Mouse (Mus musculus) activated CD4-positive, CD25-positive, alpha-beta regulatory T cell, adult 4 months (primary cell): ENCODE measurements around the gene Olfr1264. TPM values are rescaled to one million over a fixed set of nuclear protein-coding genes. Genes with fewer than 3 reads are reported as not detected.

Source experiments
- ATAC-seq: one replicate; pipeline ENCODE4 v1.8.0; 2017
- polyA plus RNA-seq, 2 experiments: library from polyadenylated mRNA; unstranded; fragments of 100-300 nt; shearing (Covaris generic); gene quantifications; one replicate each; pipeline ENCODE4 v1.2.1; 2017

The Olfr1264 gene
- under 1 TPM in 1 of 2 experiments, not detected in 1; 0.08 TPM for polyA plus RNA-seq

GRCm38 (mm10) chr2:90025477-90025876 lies at the start of gene Olfr1264:
Gene Olfr1264 (minus strand): TSS chr2:90025577.
- no peak for ATAC-seq

- ATAC-seq: no peak
Observed at GRCm38 (mm10) chr2:90070065-90070464, 44.7 kb upstream of the Olfr1264 start.

- ATAC-seq: no peak
Observed at GRCm38 (mm10) chr2:90063494-90063893, 38.1 kb upstream of the Olfr1264 start, which contains the start of gene Olfr140. Gene Olfr140 (minus strand): TSS chr2:90063594.

- no peak for ATAC-seq
Observed at GRCm38 (mm10) chr2:90035037-90035436, 9.7 kb upstream of the Olfr1264 start, which contains the start of gene Olfr1265. Gene Olfr1265 (plus strand): TSS chr2:90035337.

- ATAC-seq: no peak
Observed at GRCm38 (mm10) chr2:90011831-90012230, 13.5 kb downstream of the Olfr1264 start, which contains the start of gene Olfr1263. Gene Olfr1263 (plus strand): TSS chr2:90012131.

- no peak for ATAC-seq
Observed at GRCm38 (mm10) chr2:89999845-90000244, 25.5 kb downstream of the Olfr1264 start, which contains the start of gene Olfr1262. Gene Olfr1262 (plus strand): TSS chr2:90000145.

GRCm38 (mm10) chr2:89990921-89991320 lies 34.5 kb downstream of the Olfr1264 start, which contains the start of gene Olfr1261:
Gene Olfr1261 (plus strand): TSS chr2:89991221.
- ATAC-seq: no peak

- no peak for ATAC-seq
Observed at GRCm38 (mm10) chr2:89977709-89978108, 47.7 kb downstream of the Olfr1264 start.

GRCm38 (mm10) chr2:89974184-89974583 lies 51.2 kb downstream of the Olfr1264 start, which contains the start of gene Olfr1260:
Gene Olfr1260 (plus strand): TSS chr2:89974340.
- no peak for ATAC-seq

Other genes with a start within 250 kb of the Olfr1264 start
- gene Olfr1254, start 232.0 kb downstream of the Olfr1264 start, polyA plus RNA-seq: not detected
- not detected for gene Olfr1255, start 213.5 kb downstream of the Olfr1264 start, polyA plus RNA-seq
- gene Olfr1256, start 184.0 kb downstream of the Olfr1264 start, polyA plus RNA-seq: not detected
- not detected for gene Olfr48, start 177.4 kb downstream of the Olfr1264 start, polyA plus RNA-seq
- gene Olfr1257, start 147.1 kb downstream of the Olfr1264 start, polyA plus RNA-seq: not detected
- gene Olfr1258, start 98.3 kb downstream of the Olfr1264 start, polyA plus RNA-seq: not detected
- gene Olfr1259, start 76.9 kb downstream of the Olfr1264 start, polyA plus RNA-seq: not detected
- gene Olfr1260, start 51.2 kb downstream of the Olfr1264 start, polyA plus RNA-seq: not detected
- not detected for gene Olfr1261, start 34.4 kb downstream of the Olfr1264 start, polyA plus RNA-seq
- not detected for gene Olfr1262, start 25.4 kb downstream of the Olfr1264 start, polyA plus RNA-seq
- gene Olfr1263, start 13.4 kb downstream of the Olfr1264 start, polyA plus RNA-seq: not detected
- not detected for gene Olfr1265, start 9.8 kb upstream of the Olfr1264 start, polyA plus RNA-seq
- not detected for gene Olfr140, start 38.0 kb upstream of the Olfr1264 start, polyA plus RNA-seq
- gene Olfr1269, start 95.8 kb upstream of the Olfr1264 start, polyA plus RNA-seq: under 1 TPM in 1 of 2 experiments, not detected in 1; 0.12 TPM
- gene Olfr32, start 116.7 kb upstream of the Olfr1264 start, polyA plus RNA-seq: not detected
- gene Olfr1270, start 127.5 kb upstream of the Olfr1264 start, polyA plus RNA-seq: not detected
- not detected for gene Olfr1506, start 198.9 kb upstream of the Olfr1264 start, polyA plus RNA-seq
- gene Olfr142, start 232.0 kb upstream of the Olfr1264 start, polyA plus RNA-seq: not detected
- gene Olfr1271, start 245.5 kb upstream of the Olfr1264 start, polyA plus RNA-seq: not detected